Mouse (Mus musculus): ENCODE results near the gene Ccdc91. TPM values are rescaled to one million over a fixed set of nuclear protein-coding genes. Genes with fewer than 3 reads are reported as not detected.

The Ccdc91 gene
- polyA plus RNA-seq (2015; fragmentation: Nextera tagmentation; extraction: Ambion mirVana) = 31.4 and 32.4 TPM in 2 replicates

DNA sequence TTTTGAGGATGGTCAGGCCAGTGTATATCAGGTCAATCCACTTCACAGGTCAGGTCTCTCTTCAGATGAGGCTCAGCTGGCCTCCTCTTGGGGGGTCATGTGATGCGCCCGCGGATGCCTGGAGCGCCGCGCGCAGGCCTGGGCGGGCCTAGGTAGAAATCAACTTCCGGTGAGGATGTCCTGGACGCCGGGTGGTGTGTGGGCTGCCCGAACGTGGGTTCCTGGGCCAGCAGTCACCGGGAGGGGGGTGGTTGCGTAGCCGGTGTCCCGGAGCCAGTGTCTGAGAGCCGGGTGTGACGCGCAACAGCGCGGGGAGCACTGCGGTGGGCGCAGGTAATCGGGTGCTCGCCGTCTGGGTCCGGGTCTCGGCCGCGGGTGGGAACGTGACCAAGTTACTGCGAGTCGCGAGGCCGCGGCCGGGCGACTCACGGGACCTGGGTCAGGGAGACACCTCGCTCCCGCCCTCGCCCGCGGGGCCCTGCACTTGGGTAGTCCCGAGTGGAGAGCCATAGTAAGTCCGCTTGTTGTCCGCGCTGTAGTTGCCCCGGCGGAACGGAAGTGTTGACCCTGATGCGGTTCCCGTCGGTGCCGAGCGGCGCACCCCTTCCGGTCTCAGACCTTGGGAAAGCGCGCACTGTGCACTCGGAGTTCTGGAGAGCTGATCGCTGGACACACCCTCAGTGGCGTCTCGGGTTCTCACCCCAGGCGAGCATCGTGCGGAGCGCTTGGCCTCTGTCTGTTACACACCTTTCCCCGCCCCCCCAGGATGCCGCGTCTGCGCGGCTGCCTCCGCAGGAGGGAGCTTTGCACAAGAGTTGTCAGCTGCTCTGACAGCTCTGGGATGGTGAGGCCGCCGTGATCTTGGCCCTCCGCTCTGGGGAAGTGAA is at the start of gene Ccdc91:
Gene Ccdc91, plus strand, starts transcription at position 102 of the 887 bp plus-strand sequence.
- H3K27me3 ChIP-seq = no peaks in the 10 kb centered on the region
- H3K4me2 ChIP-seq = peak within 1 kb of the TSS; percentile 84
- no peaks in the 10 kb centered on the region for H3K9me3 ChIP-seq (replicated peaks)
- H3K4me1 ChIP-seq = peaks cover 5% of the 10 kb centered on the region
- peak within 1 kb of the TSS; percentile 75 for H3K4me3 ChIP-seq
- WGBS = under 1% methylated on average over 75 of the region's 78 CpGs
- ATAC-seq = peak; percentile 96
- no peaks in the 10 kb centered on the region for H3K36me3 ChIP-seq (ENCODE audit: poor library complexity, severe bottlenecking)
- H3K9ac ChIP-seq = peak within 1 kb of the TSS; percentile 81
- peak within 1 kb of the TSS; percentile 63 for H3K27ac ChIP-seq

DNA sequence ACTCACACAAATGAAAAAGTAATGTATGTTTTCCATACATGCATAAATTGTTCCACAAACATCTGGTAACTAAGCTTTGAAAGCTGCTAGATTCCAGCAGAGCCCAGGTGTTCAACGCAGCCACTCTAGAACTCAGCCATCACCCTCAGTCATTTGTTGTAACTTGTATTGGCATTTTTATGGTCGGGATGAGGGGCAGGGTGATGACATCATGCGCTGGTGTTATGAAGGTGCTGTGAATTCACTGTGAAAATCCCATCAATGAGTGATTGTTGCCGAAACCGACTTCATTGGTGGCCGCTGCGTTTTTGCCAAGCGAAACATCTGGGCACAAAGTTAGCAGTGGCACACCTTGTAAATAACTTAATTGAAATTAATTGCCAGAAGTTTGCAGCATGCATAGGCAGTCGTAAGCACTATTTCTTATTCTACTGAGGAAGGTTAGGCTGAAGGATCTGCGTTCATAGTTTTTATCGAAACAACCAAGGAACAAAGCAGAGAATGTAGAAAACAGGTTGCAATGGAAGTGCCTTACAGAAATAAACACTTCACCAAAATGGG is 48.6 kb upstream of the Ccdc91 start:
- ATAC-seq = no peak
- WGBS = 92% methylated on average over 11 of the region's 11 CpGs
- H3K36me3 ChIP-seq (ENCODE audit: poor library complexity, severe bottlenecking) = no peaks in the 10 kb centered on the region
- H3K4me1 ChIP-seq = 0 out of 2 replicates have a peak, but pooled peaks cover 4% of the 10 kb centered on the region
- no peaks in the 10 kb centered on the region for H3K9me3 ChIP-seq (replicated peaks)
- no peak overlapping the region for H3K27ac ChIP-seq
- no peaks in the 10 kb centered on the region for H3K27me3 ChIP-seq
- no peak overlapping the region for H3K4me2 ChIP-seq
- no peak overlapping the region for H3K4me3 ChIP-seq
- H3K9ac ChIP-seq = no peak overlapping the region

DNA sequence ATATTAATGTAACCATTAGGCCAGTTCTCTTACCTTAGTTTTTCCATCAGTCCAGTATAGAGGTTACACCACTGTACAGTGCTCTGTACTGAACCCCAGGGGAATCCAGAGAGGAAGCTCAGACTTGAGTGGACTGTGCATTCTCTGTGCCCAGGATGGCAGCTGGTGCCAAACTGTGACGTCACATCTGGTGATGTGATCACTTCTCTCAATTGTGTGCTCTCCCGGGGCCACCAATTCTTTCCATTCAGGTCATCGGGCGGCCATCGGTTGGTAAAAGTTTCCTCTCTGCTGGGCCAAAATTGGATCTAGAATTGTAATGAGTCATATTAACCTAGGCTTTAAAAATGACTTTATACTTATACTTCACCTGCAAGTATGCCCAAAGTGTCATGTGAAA is 19.9 kb upstream of the Ccdc91 start:
- Histone ChIP-seq H3K36me3 (ENCODE audit: poor library complexity, severe bottlenecking) (no peaks in the 10 kb centered on the region), H3K27ac (no peak overlapping the region), H3K27me3 (no peaks in the 10 kb centered on the region), H3K4me3 (no peak overlapping the region), H3K4me1 (no peaks in the 10 kb centered on the region), H3K9me3 (replicated peaks) (no peaks in the 10 kb centered on the region), H3K4me2 (no peak overlapping the region), H3K9ac (no peak overlapping the region)
- WGBS = 87% methylated on average over 5 of the region's 5 CpGs
- no peak for ATAC-seq

DNA sequence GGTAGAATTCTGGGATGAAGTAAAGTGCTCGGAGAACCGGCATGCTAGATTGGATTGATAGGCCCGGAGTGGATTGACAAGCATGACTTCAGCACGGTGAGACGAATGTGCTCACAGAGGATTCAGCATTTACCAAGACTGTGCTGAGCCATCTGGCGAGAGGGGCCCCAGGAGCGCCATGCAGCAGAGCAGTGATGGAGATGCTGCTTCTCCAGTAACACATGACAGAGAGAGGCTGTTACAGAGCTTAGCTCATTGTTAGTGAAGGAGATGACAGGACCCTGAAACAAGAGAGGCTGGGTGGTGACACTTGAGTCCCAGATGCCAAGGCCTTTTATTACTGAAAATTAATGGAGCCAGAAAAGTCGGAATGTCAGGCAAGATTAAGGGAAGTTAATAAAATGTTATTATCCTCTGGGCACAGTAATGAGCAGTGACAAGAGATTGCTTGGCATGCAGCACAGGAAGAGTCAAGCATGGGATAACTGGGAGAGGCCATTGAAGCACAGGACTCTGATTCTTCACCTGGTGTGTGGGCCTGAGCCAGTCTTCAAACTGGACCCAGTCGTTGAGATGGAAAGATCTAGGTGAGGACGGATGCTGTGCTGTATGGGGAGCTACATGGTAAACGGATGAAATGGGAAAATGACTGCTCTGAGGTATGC is 16.9 kb upstream of the Ccdc91 start:
- H3K36me3 ChIP-seq (ENCODE audit: poor library complexity, severe bottlenecking) = no peaks in the 10 kb centered on the region
- H3K4me3 ChIP-seq = no peak overlapping the region
- H3K4me1 ChIP-seq = no peaks in the 10 kb centered on the region
- H3K9me3 ChIP-seq (replicated peaks) = no peaks in the 10 kb centered on the region
- H3K4me2 ChIP-seq = no peak overlapping the region
- ATAC-seq = no peak
- no peak overlapping the region for H3K9ac ChIP-seq
- no peak overlapping the region for H3K27ac ChIP-seq
- WGBS = 93% methylated on average over 11 of the region's 11 CpGs
- H3K27me3 ChIP-seq = no peaks in the 10 kb centered on the region

DNA sequence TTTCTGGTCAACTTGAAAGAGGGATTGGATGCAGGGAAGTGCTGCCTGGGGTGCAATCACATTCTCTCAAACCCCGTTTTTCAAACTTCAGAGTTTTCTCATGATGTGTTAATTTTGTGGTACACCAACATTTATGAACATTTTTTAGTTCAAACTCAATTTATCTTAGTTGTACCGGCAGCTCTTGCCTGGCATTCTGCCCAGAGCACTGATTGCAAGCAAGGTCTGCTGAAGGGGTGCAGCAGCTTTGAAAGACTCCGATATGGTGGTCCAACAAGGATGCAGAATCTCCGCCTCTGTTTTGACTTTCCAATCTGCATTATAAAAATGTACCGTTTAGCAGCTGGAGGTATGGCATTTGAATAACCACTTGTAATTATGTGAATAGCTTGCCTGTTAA is 5.6 kb upstream of the Ccdc91 start:
- WGBS = 61% methylated on average over 5 of the region's 5 CpGs
- no peak overlapping the region for H3K27ac ChIP-seq

DNA sequence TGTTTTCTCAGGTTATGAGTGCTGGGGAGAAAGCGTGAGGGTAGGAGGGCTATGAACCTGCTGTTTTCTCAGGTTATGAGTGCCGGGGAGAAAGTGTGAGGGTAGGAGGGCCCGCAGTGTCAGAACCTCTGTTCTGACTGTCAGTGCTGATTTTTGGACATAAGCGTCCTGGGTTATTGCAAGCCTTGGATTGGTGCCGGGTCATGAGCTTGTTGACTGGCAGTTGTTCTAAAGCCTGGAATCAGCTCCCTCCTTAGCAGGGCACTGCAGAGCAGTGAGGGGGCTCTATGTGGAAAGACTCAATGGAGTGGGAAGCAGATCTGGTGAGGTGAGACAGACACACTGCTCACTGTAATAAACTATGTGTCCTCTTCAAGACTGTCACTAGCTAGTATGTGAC is 5.5 kb downstream of the Ccdc91 start:
- Histone ChIP-seq H3K9me3 (replicated peaks) (no peaks in the 10 kb centered on the region), H3K4me1 (peaks cover 5% of the 10 kb centered on the region), H3K9ac (no peak overlapping the region), H3K4me3 (no peak overlapping the region), H3K27ac (no peak overlapping the region), H3K36me3 (ENCODE audit: poor library complexity, severe bottlenecking) (no peaks in the 10 kb centered on the region), H3K4me2 (no peak overlapping the region), H3K27me3 (no peaks in the 10 kb centered on the region)
- no peak for ATAC-seq
- 95% methylated on average over 5 of the region's 5 CpGs for WGBS

More for the DNA sequence above, 5.6 kb upstream of the Ccdc91 start:
- no peaks in the 10 kb centered on the region for H3K27me3 ChIP-seq
- H3K9me3 ChIP-seq (replicated peaks) = no peaks in the 10 kb centered on the region
- no peak overlapping the region for H3K4me2 ChIP-seq
- no peaks in the 10 kb centered on the region for H3K36me3 ChIP-seq (ENCODE audit: poor library complexity, severe bottlenecking)
- H3K9ac ChIP-seq = no peak overlapping the region
- no peaks in the 10 kb centered on the region for H3K4me1 ChIP-seq
- H3K4me3 ChIP-seq = no peak overlapping the region
- ATAC-seq = no peak

DNA sequence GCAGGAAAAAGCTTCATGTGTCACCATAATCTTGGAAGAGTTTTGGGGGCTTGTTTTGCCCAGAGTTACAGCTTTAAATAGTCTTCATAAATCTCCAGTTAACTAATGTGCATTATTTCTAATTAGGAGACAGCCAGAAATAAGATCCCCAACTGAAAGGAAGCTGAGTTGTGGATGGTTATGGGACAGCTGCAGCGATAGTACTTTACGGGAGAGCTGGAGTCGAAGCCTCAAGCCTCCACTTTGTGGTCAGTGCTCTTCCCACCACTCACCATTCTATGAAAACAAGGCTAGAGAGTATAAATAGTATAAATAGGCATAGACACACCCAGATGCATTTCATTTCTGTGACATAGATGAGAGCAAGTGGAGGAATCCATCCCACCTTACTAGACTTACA is 14.5 kb downstream of the Ccdc91 start:
- no peaks in the 10 kb centered on the region for H3K27me3 ChIP-seq
- H3K4me3 ChIP-seq = no peak overlapping the region
- H3K4me2 ChIP-seq = no peak overlapping the region
- over 99% methylated on average over 3 of the region's 3 CpGs for WGBS
- no peaks in the 10 kb centered on the region for H3K36me3 ChIP-seq (ENCODE audit: poor library complexity, severe bottlenecking)
- no peak for ATAC-seq
- H3K27ac ChIP-seq = no peak overlapping the region
- H3K4me1 ChIP-seq = no peaks in the 10 kb centered on the region
- no peak overlapping the region for H3K9ac ChIP-seq
- no peaks in the 10 kb centered on the region for H3K9me3 ChIP-seq (replicated peaks)

DNA sequence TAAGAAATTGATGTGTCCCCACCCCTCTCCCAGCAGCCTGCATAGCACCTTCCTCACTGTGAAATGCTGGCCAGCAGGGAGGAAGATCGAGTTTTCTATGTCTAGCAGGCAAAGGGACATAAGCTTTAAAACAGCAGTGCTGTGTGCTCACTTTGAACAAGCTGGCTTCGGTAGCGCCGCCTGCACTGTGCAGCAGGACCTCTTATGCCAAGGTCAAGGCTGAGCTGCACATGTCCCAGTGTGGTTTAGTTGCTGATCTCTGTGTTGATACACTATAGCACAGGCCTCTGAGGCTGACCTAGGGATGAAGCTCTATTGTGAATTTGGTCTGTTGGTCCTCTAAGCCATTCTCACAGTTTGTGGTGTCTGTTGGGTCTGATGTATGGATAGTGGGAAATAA is 16.9 kb downstream of the Ccdc91 start:
- no peak overlapping the region for H3K27ac ChIP-seq
- H3K36me3 ChIP-seq (ENCODE audit: poor library complexity, severe bottlenecking) = no peaks in the 10 kb centered on the region
- no peak for ATAC-seq
- H3K4me2 ChIP-seq = no peak overlapping the region
- no peak overlapping the region for H3K4me3 ChIP-seq
- H3K9ac ChIP-seq = no peak overlapping the region
- H3K9me3 ChIP-seq (replicated peaks) = no peaks in the 10 kb centered on the region
- WGBS = 88% methylated on average over 4 of the region's 4 CpGs
- H3K27me3 ChIP-seq = no peaks in the 10 kb centered on the region
- H3K4me1 ChIP-seq = no peaks in the 10 kb centered on the region

DNA sequence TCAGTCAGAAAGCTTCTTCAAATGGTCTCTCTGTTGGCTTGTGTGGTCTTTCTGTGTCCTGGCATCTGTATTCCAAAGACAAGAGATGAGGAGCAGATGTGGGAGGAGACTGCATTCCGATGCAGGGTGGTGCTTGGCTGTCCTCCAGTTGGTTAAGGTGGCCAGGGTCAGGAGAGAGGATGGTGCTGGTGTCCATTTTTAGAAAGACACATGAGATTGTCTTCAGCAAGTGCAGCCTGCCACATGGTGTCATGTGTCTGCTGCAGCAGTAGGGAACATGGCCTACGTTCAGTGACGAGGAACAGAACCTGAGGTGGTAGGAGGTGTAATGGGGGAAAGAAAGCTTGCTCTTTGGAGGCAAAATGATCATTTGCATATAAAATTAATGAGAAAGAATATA is 25.8 kb downstream of the Ccdc91 start:
- WGBS = 89% methylated on average over 3 of the region's 3 CpGs
- H3K27me3 ChIP-seq = no peaks in the 10 kb centered on the region
- no peaks in the 10 kb centered on the region for H3K9me3 ChIP-seq (replicated peaks)
- H3K4me3 ChIP-seq = no peak overlapping the region
- H3K36me3 ChIP-seq (ENCODE audit: poor library complexity, severe bottlenecking) = no peaks in the 10 kb centered on the region
- H3K4me2 ChIP-seq = no peak overlapping the region
- no peak for ATAC-seq
- H3K9ac ChIP-seq = no peak overlapping the region
- no peak overlapping the region for H3K27ac ChIP-seq
- H3K4me1 ChIP-seq = no peaks in the 10 kb centered on the region

DNA sequence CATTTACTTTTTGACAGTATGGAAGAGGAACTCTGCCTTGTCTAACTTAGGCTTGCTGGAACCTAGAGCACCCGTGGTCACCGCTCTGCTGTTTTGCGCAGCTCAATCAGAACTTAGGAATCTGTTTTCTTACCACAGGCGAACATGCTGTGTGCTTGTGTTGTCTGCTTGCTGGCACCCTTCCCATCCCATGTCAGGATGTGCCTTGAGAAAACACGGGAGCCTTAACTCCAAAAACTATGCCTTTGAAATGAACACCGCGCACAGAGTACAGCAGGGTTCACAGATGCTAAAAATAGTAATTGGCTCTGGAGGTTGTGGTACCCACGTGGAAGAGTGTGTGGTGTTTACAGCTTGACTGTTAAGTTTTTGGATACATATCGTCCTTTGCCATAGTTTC is 30.4 kb downstream of the Ccdc91 start:
- Histone ChIP-seq H3K4me3 (no peak overlapping the region), H3K27me3 (no peaks in the 10 kb centered on the region), H3K9me3 (replicated peaks) (no peaks in the 10 kb centered on the region), H3K36me3 (ENCODE audit: poor library complexity, severe bottlenecking) (no peaks in the 10 kb centered on the region), H3K27ac (no peak overlapping the region), H3K4me1 (no peaks in the 10 kb centered on the region), H3K4me2 (no peak overlapping the region), H3K9ac (no peak overlapping the region)
- ATAC-seq = no peak
- WGBS = 84% methylated on average over 9 of the region's 9 CpGs

DNA sequence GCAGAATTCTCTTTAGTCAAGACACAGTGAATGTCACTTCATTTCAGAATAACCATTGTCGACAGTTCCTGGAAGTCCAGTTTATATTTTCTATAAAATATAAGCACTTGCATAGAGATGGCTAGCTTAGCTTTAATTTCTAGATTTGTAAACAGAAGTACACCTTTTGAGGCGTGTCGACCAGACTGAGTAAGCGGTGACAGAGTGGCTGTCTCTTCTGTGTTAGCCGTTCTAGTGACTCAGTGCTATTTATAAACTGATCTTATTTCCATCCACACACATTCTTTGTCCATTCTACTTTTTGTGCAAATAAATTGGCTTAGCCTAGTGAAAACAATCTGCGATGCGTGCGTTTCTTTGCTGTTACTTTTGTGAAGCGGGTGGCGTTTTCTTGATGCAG is 30.9 kb downstream of the Ccdc91 start:
- no peaks in the 10 kb centered on the region for H3K9me3 ChIP-seq (replicated peaks)
- no peaks in the 10 kb centered on the region for H3K27me3 ChIP-seq
- H3K36me3 ChIP-seq (ENCODE audit: poor library complexity, severe bottlenecking) = no peaks in the 10 kb centered on the region
- WGBS = 83% methylated on average over 10 of the region's 10 CpGs
- ATAC-seq = no peak
- no peaks in the 10 kb centered on the region for H3K4me1 ChIP-seq
- H3K9ac ChIP-seq = no peak overlapping the region
- no peak overlapping the region for H3K4me3 ChIP-seq
- no peak overlapping the region for H3K27ac ChIP-seq
- no peak overlapping the region for H3K4me2 ChIP-seq

DNA sequence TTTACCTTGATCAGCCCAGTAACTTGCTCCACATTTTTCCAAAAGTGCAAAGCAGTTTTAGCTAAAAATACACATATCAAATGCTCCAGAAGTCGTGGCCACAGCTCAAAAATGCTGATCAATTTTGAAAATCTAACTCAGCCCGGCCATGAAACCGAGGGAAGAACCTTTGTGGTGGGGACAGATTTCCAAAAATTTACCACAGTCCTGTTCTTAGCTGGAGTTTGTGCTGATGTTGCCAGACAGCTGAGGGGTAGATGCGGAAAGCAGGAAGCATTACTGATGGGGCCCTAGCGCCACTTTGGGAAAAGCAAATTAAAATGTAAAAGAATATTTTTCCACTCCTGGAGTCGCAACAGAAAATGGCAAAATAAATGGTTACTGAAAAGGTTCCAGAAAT is 31.6 kb downstream of the Ccdc91 start:
- Histone ChIP-seq H3K4me2 (no peak overlapping the region), H3K9me3 (replicated peaks) (no peaks in the 10 kb centered on the region), H3K27ac (no peak overlapping the region), H3K27me3 (no peaks in the 10 kb centered on the region), H3K4me3 (no peak overlapping the region), H3K4me1 (no peaks in the 10 kb centered on the region), H3K9ac (no peak overlapping the region), H3K36me3 (ENCODE audit: poor library complexity, severe bottlenecking) (no peaks in the 10 kb centered on the region)
- 91% methylated on average over 6 of the region's 6 CpGs for WGBS
- ATAC-seq = no peak

Measured in forebrain, embryonic 13.5 days (tissue).